8 mouse cellular contexts compared by ENCODE assay signal in the genomic region with DNA sequence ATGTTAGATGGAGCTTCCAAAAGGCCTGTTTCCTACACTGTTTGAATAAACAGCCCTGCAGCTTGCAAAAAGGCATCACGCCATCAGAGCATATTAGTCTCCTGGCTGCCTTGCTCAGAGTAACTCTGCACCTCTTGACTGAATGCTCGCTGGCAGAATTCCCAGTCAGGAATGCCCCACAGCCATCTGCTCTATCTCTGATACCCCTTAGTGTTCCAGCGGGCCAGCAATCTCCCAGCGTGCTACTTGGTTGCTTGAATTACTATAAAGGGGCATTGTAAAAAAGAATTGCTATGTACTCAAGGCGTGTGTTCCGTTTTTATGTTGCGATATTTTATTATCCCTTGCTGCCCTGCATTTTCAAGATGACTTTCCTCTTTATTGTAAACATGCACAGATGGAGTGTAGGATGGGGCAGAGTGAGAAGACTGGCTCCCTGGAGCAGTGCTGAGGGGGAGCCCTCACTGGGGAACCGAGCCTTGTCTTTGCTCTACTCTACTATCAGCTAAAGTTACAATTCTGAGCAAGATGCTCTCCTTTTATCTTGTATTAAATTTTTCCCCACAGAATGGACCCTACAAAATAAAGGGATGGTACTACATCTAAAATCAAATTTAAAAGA. TPM values are rescaled to one million over a fixed set of nuclear protein-coding genes. Genes with fewer than 3 reads are reported as not detected.
DNase-seq lines count a peak whose midpoint lies in the region; ATAC-seq lines count a peak whose summit lies in the region.

No protein-coding gene starts in this region.

- no peak overlapping the region for H3K27ac ChIP-seq in hindbrain, embryonic 12.5 days
- H3K27ac ChIP-seq in hindbrain, embryonic 11.5 days (ENCODE audit: low read depth, low read length), result no peak overlapping the region
- H3K27ac ChIP-seq in heart, embryonic 14.5 days (replicated peaks in 1 of 2; ENCODE audit: control insufficient read depth in 1 of 2, insufficient read depth in 1 of 2, low read depth in 2 of 2, low read length in 2 of 2), result peak overlapping the region; percentile 86 to 91

- H3K9me3 ChIP-seq in hindbrain, embryonic 12.5 days (replicated peaks), result no peaks in the 10 kb centered on the region
- H3K9me3 ChIP-seq in hindbrain, embryonic 11.5 days (ENCODE audit: control insufficient read depth, low read length), result no peaks in the 10 kb centered on the region
- no peaks in the 10 kb centered on the region for H3K9me3 ChIP-seq in heart, embryonic 14.5 days (ENCODE audit: control insufficient read depth, low read length)

- no peak for DNase-seq in hindbrain, embryonic 11.5 days (ENCODE audit: low spot score)
- peak; percentile 97 for DNase-seq in cerebellum, postnatal 14 days
- DNase-seq in layer of hippocampus, postnatal 36 days, result peak; percentile 71 to 78
- peak; percentile 48 for DNase-seq in skeletal muscle tissue, adult 2 months (ENCODE audit: low read depth, low spot score)
- no peak for DNase-seq in ovary, postnatal 10 days (ENCODE audit: low spot score)
- no peak for DNase-seq in embryo, embryonic 9.5 days (ENCODE audit: extremely low spot score)

- WGBS in hindbrain, embryonic 12.5 days, result 67% methylated on average over 8 of the region's 8 CpGs
- WGBS in hindbrain, embryonic 11.5 days, result 85% methylated on average over 8 of the region's 8 CpGs
- WGBS in heart, embryonic 14.5 days, result 24% methylated on average over 8 of the region's 8 CpGs

- no peak overlapping the region for H3K9ac ChIP-seq in hindbrain, embryonic 12.5 days
- H3K9ac ChIP-seq in hindbrain, embryonic 11.5 days (ENCODE audit: low read depth, low read length), result no peak overlapping the region
- no peak overlapping the region for H3K9ac ChIP-seq in heart, embryonic 14.5 days (ENCODE audit: low read length)

- H3K4me2 ChIP-seq in hindbrain, embryonic 12.5 days (replicated peaks), result no peak overlapping the region
- H3K4me2 ChIP-seq in hindbrain, embryonic 11.5 days (replicated peaks; ENCODE audit: low read depth, low read length), result no peak overlapping the region
- peak overlapping the region; percentile 53 for H3K4me2 ChIP-seq in heart, embryonic 14.5 days (ENCODE audit: low read length)

- peak; percentile 77 for ATAC-seq in hindbrain, embryonic 12.5 days (ENCODE audit: low FRiP score)
- ATAC-seq in hindbrain, embryonic 11.5 days (ENCODE audit: low FRiP score), result no peak
- peak; percentile 91 for ATAC-seq in heart, embryonic 14.5 days (ENCODE audit: insufficient number of reproducible peaks, insufficient read depth, low FRiP score, low read depth)

- no peak overlapping the region for H3K4me3 ChIP-seq in hindbrain, embryonic 12.5 days
- no peak overlapping the region for H3K4me3 ChIP-seq in hindbrain, embryonic 11.5 days (ENCODE audit: low read depth, low read length)
- no peak overlapping the region for H3K4me3 ChIP-seq in heart, embryonic 14.5 days (ENCODE audit: control insufficient read depth in 1 of 2, insufficient read depth in 1 of 2, low read depth in 1 of 2, low read length in 2 of 2)

- H3K27me3 ChIP-seq in hindbrain, embryonic 12.5 days, result no peaks in the 10 kb centered on the region
- H3K27me3 ChIP-seq in hindbrain, embryonic 11.5 days (ENCODE audit: control insufficient read depth, insufficient read depth, low read length), result no peaks in the 10 kb centered on the region
- no peaks in the 10 kb centered on the region for H3K27me3 ChIP-seq in heart, embryonic 14.5 days (ENCODE audit: control insufficient read depth, insufficient read depth, low read length)

- no peaks in the 10 kb centered on the region for H3K36me3 ChIP-seq in hindbrain, embryonic 12.5 days
- H3K36me3 ChIP-seq in hindbrain, embryonic 11.5 days (ENCODE audit: control insufficient read depth, insufficient read depth, low read length), result no peaks in the 10 kb centered on the region
- H3K36me3 ChIP-seq in heart, embryonic 14.5 days (ENCODE audit: control insufficient read depth, insufficient read depth, low read length), result no peaks in the 10 kb centered on the region

- no peaks in the 10 kb centered on the region for H3K4me1 ChIP-seq in hindbrain, embryonic 12.5 days
- H3K4me1 ChIP-seq in hindbrain, embryonic 11.5 days (replicated peaks; ENCODE audit: control insufficient read depth, insufficient read depth, low read length), result no peaks in the 10 kb centered on the region
- peaks cover 4 to 10% of the 10 kb centered on the region in 2 experiments for H3K4me1 ChIP-seq in heart, embryonic 14.5 days (ENCODE audit: control insufficient read depth in 2 of 2, insufficient read depth in 2 of 2, low read length in 2 of 2)

RNA-seq across cellular contexts. Expression of a gene that starts 43.3 kb away (rescaled TPM):
- polyA plus RNA-seq in hindbrain, embryonic 12.5 days (2016; fragmentation: Nextera tagmentation; extraction: Ambion mirVana), result 10.9 and 14.9 TPM in 2 replicates
- 7.9 and 8.1 TPM in 2 replicates for polyA plus RNA-seq in hindbrain, embryonic 11.5 days (2014; fragmentation: Nextera tagmentation; extraction: Ambion mirVana)
- polyA plus RNA-seq in heart, embryonic 14.5 days (2014; fragmentation: Nextera tagmentation; extraction: Ambion mirVana), result 1.2 and 1.4 TPM in 2 replicates
- total RNA-seq in layer of hippocampus, postnatal 36 days (2021), result 10 to 100 TPM; 14.2 to 14.5 TPM

Comparison
In these comparisons a context has a peak if more than half of its experiments do, and no peak if none do; other contexts are left out.
1. H3K27ac ChIP-seq: peak in heart, embryonic 14.5 days (2 of 2); none in hindbrain, embryonic 12.5 days (single experiment) and hindbrain, embryonic 11.5 days (single experiment).
2. DNase-seq: peak in cerebellum, postnatal 14 days (2 of 2), layer of hippocampus, postnatal 36 days (2 of 2) and skeletal muscle tissue, adult 2 months (single experiment); none in hindbrain, embryonic 11.5 days (single experiment), ovary, postnatal 10 days (single experiment) and embryo, embryonic 9.5 days (single experiment).